Mouse (Mus musculus) megakaryocyte, embryonic 14.5 days (primary cell): ENCODE data around the gene Pgpep1.

Source experiments
- FLI1 ChIP-seq: IDR thresholded peaks from 2 replicates; pipeline ENCODE4 v1.6.1; 2012; ENCODE audit warnings: low read length, inconsistent platforms, mixed read lengths
- GATA1 ChIP-seq: IDR thresholded peaks from 3 replicates; pipeline ENCODE4 v1.6.1; 2012; ENCODE audit warnings: mixed read lengths, low read length, inconsistent platforms, borderline replicate concordance

GRCm38 (mm10) chr8:70596775-70597416 is 63.3 kb downstream of the Pgpep1 start:
- TF ChIP-seq GATA1 (no peak), FLI1 (no peak)
